38 mouse cellular contexts compared by ENCODE assay signal in genomic region chr13:97062151-97062550, GRCm38 (mm10). TPM values are rescaled to one million over a fixed set of nuclear protein-coding genes. Genes with fewer than 3 reads are reported as not detected.
DNase-seq lines count a peak whose midpoint lies in the region; ATAC-seq and TF ChIP-seq lines count a peak whose summit lies in the region.
"Had no signal": no experiment of that assay in that cellular context is flagged by ENCODE, and none has a peak within 500 bp of the region (broad histone marks: within the 10 kb centered on the region; RNA-seq: fewer than 3 reads in every experiment).

No protein-coding gene starts in this region.

- no peak overlapping the region for H3K9ac ChIP-seq in hindbrain, postnatal 0 days (replicated peaks; ENCODE audit: low read length)
- H3K9ac ChIP-seq: embryonic facial prominence, embryonic 13.5 days; heart, embryonic 15.5 days; hindbrain, embryonic 12.5 days; limb, embryonic 15.5 days; liver, embryonic 13.5 days; midbrain, embryonic 15.5 days; stomach, embryonic 15.5 days had no signal

- no peaks in the 10 kb centered on the region for H3K27me3 ChIP-seq in hindbrain, postnatal 0 days (ENCODE audit: insufficient read depth, low read length)
- H3K27me3 ChIP-seq in hindbrain, embryonic 10.5 days (ENCODE audit: insufficient read depth, poor library complexity, severe bottlenecking), result peaks cover 14% of the 10 kb centered on the region; the same call in 1 of the 2 replicates
- H3K27me3 ChIP-seq: liver, embryonic 13.5 days; Patski; stomach, embryonic 15.5 days had no signal

- no peaks in the 10 kb centered on the region for H3K4me1 ChIP-seq in hindbrain, postnatal 0 days (ENCODE audit: insufficient read depth, low read length)
- peaks cover 20% of the 10 kb centered on the region for H3K4me1 ChIP-seq in hindbrain, embryonic 10.5 days (replicated peaks)
- H3K4me1 ChIP-seq: heart, embryonic 15.5 days; midbrain, embryonic 15.5 days; stomach, embryonic 15.5 days had no signal

- no peak for TF ChIP-seq CTCF in hindbrain, postnatal 0 days (IDR thresholded peaks at IDR 0.05; ENCODE audit: low read depth)

- H3K36me3 ChIP-seq in hindbrain, postnatal 0 days (ENCODE audit: insufficient read depth, low read length), result no peaks in the 10 kb centered on the region
- no peaks in the 10 kb centered on the region for H3K36me3 ChIP-seq in hindbrain, embryonic 10.5 days
- H3K36me3 ChIP-seq: embryonic facial prominence, embryonic 13.5 days; heart, embryonic 10.5 days; heart, embryonic 15.5 days; hindbrain, embryonic 12.5 days; limb, embryonic 10.5 days; limb, embryonic 15.5 days; liver, embryonic 13.5 days; midbrain, embryonic 15.5 days; stomach, embryonic 15.5 days had no signal

- WGBS in hindbrain, postnatal 0 days, result 75% methylated on average over 3 of the region's 3 CpGs
- WGBS in hindbrain, embryonic 10.5 days, result 94% methylated on average over 3 of the region's 3 CpGs

- DNase-seq in hindbrain, postnatal 0 days (ENCODE audit: low spot score), result peak; percentile 24
- no peak for DNase-seq in hindbrain, embryonic 10.5 days (ENCODE audit: low spot score)
- DNase-seq in cerebellum, adult 11 months, result peak; percentile 34
- peak; percentile 39 for DNase-seq in cerebellum, adult 8-10 months
- peak; percentile 58 to 70 for DNase-seq in cerebellum, postnatal 25 days
- no peak for DNase-seq in adrenal gland, postnatal 14 days
- DNase-seq: adrenal gland, postnatal 25 days; kidney, adult 8-10 months; kidney, postnatal 4 days; liver, embryonic 13.5 days; lung, adult 18-20 months; retina, postnatal 1 day; right cerebral cortex, postnatal 25 days had no signal

- H3K27ac ChIP-seq in hindbrain, postnatal 0 days, result no peak overlapping the region
- H3K27ac ChIP-seq in hindbrain, embryonic 10.5 days, result no peak overlapping the region
- H3K27ac ChIP-seq: embryonic facial prominence, embryonic 13.5 days; heart, embryonic 10.5 days; heart, embryonic 15.5 days; hindbrain, embryonic 12.5 days; kidney, postnatal 0 days; limb, embryonic 10.5 days; limb, embryonic 15.5 days; liver, embryonic 13.5 days; macrophage; midbrain, embryonic 15.5 days; stomach, embryonic 15.5 days had no signal

- ATAC-seq in hindbrain, postnatal 0 days, result no peak
- no peak for ATAC-seq in erythroid progenitor cell, adult 5-6 weeks (replicated peaks; ENCODE audit: low FRiP score, poor library complexity, severe bottlenecking)
- ATAC-seq: forebrain, embryonic 16.5 days; intestine, embryonic 16.5 days; lung, postnatal 0 days; midbrain, embryonic 15.5 days; Patski had no signal

- no peak overlapping the region for H3K4me2 ChIP-seq in hindbrain, postnatal 0 days (ENCODE audit: low read depth, low read length)
- H3K4me2 ChIP-seq: embryonic facial prominence, embryonic 13.5 days; heart, embryonic 15.5 days; hindbrain, embryonic 12.5 days; limb, embryonic 15.5 days; liver, embryonic 13.5 days; midbrain, embryonic 15.5 days; stomach, embryonic 15.5 days had no signal

- no peak overlapping the region for H3K4me3 ChIP-seq in hindbrain, postnatal 0 days (ENCODE audit: low read length)
- no peak overlapping the region for H3K4me3 ChIP-seq in hindbrain, embryonic 10.5 days
- H3K4me3 ChIP-seq: embryonic facial prominence, embryonic 13.5 days; heart, embryonic 10.5 days; heart, embryonic 15.5 days; hindbrain, embryonic 12.5 days; limb, embryonic 10.5 days; limb, embryonic 15.5 days; liver, embryonic 13.5 days; midbrain, embryonic 15.5 days; myocyte; stomach, embryonic 15.5 days had no signal

- H3K9me3 ChIP-seq in hindbrain, postnatal 0 days (ENCODE audit: low read length), result no peaks in the 10 kb centered on the region
- H3K9me3 ChIP-seq in hindbrain, embryonic 10.5 days, result no peaks in the 10 kb centered on the region
- H3K9me3 ChIP-seq: embryonic facial prominence, embryonic 13.5 days; heart, embryonic 10.5 days; heart, embryonic 15.5 days; hindbrain, embryonic 12.5 days; limb, embryonic 10.5 days; limb, embryonic 15.5 days; liver, embryonic 13.5 days; midbrain, embryonic 15.5 days; stomach, embryonic 15.5 days had no signal

RNA-seq across cellular contexts. Expression of gene Fam169a, which starts 4.9 kb away (rescaled TPM):
- total RNA-seq in hindbrain, postnatal 0 days (2014; rRNA removed), result 25.7 and 27.8 TPM in 2 replicates
- polyA plus RNA-seq in hindbrain, postnatal 0 days (2015; fragmentation: Nextera tagmentation; extraction: Ambion mirVana), result 22.3 and 24.8 TPM in 2 replicates
- 6.9 and 8.4 TPM in 2 replicates for polyA plus RNA-seq in hindbrain, embryonic 10.5 days (2016; fragmentation: Nextera tagmentation; extraction: Ambion mirVana)
- total RNA-seq in erythroid progenitor cell, adult 5-6 weeks (2015; ENCODE audit: low replicate concordance), result 1.1 TPM in 1 of 2 replicates, not detected in the other
- total RNA-seq in erythroid progenitor cell, adult 5-6 weeks (2017; ENCODE audit: low replicate concordance), result 1.4 and 1.9 TPM in 2 replicates
- total RNA-seq in adrenal gland, postnatal 14 days (2021), result 4.5 and 5.7 TPM in 2 replicates

RNA-seq across cellular contexts. Expression of gene 1700029F12Rik, which starts 28.0 kb away (rescaled TPM):
- total RNA-seq in hindbrain, postnatal 0 days (2014; rRNA removed), result not detected in 2 replicates
- polyA plus RNA-seq in hindbrain, postnatal 0 days (2015; fragmentation: Nextera tagmentation; extraction: Ambion mirVana), result not detected in 2 replicates
- not detected in 2 replicates for polyA plus RNA-seq in hindbrain, embryonic 10.5 days (2016; fragmentation: Nextera tagmentation; extraction: Ambion mirVana)
- total RNA-seq in erythroid progenitor cell, adult 5-6 weeks (2015; ENCODE audit: low replicate concordance), result not detected in 2 replicates
- not detected in 2 replicates for total RNA-seq in erythroid progenitor cell, adult 5-6 weeks (2017; ENCODE audit: low replicate concordance)
- total RNA-seq in adrenal gland, postnatal 14 days (2021), result not detected in 2 replicates
- total RNA-seq: adrenal gland, postnatal 25 days; gastrocnemius, adult 8-10 months; heart, postnatal 25 days; layer of hippocampus, adult 8-10 months; layer of hippocampus, postnatal 25 days; megakaryocyte-erythroid progenitor cell, adult 5-6 weeks; MEL had no signal
- polyA plus RNA-seq: brain, embryonic 14.5 days; embryonic facial prominence, embryonic 13.5 days; forebrain, embryonic 11.5 days; forebrain, embryonic 16.5 days; heart, embryonic 10.5 days; heart, embryonic 15.5 days; hindbrain, embryonic 12.5 days; intestine, embryonic 16.5 days; kidney, postnatal 0 days; limb, embryonic 10.5 days; limb, embryonic 15.5 days; liver, embryonic 13.5 days; lung, postnatal 0 days; macrophage; midbrain, embryonic 15.5 days; myocyte; neural tube, embryonic 14.5 days; Patski; stomach, embryonic 15.5 days had no signal

RNA-seq across cellular contexts. Expression of gene Gm6169, which starts 36.9 kb away (rescaled TPM):
- total RNA-seq in hindbrain, postnatal 0 days (2014; rRNA removed), result 0.37 TPM in 1 of 2 replicates, not detected in the other
- 0.57 and 1.3 TPM in 2 replicates for polyA plus RNA-seq in hindbrain, postnatal 0 days (2015; fragmentation: Nextera tagmentation; extraction: Ambion mirVana)
- 0.62 and 0.75 TPM in 2 replicates for polyA plus RNA-seq in hindbrain, embryonic 10.5 days (2016; fragmentation: Nextera tagmentation; extraction: Ambion mirVana)
- 5.0 and 11.3 TPM in 2 replicates for total RNA-seq in erythroid progenitor cell, adult 5-6 weeks (2015; ENCODE audit: low replicate concordance)
- total RNA-seq in erythroid progenitor cell, adult 5-6 weeks (2017; ENCODE audit: low replicate concordance), result 2.5 TPM in 1 of 2 replicates, not detected in the other
- total RNA-seq in adrenal gland, postnatal 14 days (2021), result 0.33 TPM in 1 of 2 replicates, not detected in the other

Comparison
In these comparisons a context has a peak if more than half of its experiments do, and no peak if none do; other contexts are left out.
1. DNase-seq: peak in hindbrain, postnatal 0 days (single experiment), cerebellum, adult 11 months (single experiment), cerebellum, adult 8-10 months (single experiment) and cerebellum, postnatal 25 days (2 of 2); none in hindbrain, embryonic 10.5 days (single experiment) and adrenal gland, postnatal 14 days (single experiment).